Mouse (Mus musculus) kidney, postnatal 36 days (tissue): Measurements from ENCODE around the gene Fjx1.

Experiments
- DNase-seq, 2 experiments: peaks; one replicate each; pipeline ENCODE4 v3.0.0; 2021 to 2022; ENCODE audit warnings: mixed read lengths in 2 of 2

Gene Fjx1

GRCm38 (mm10) chr2:102416149-102416743, 36.1 kb downstream of the Fjx1 start:
- DNase-seq: no peak

DNA sequence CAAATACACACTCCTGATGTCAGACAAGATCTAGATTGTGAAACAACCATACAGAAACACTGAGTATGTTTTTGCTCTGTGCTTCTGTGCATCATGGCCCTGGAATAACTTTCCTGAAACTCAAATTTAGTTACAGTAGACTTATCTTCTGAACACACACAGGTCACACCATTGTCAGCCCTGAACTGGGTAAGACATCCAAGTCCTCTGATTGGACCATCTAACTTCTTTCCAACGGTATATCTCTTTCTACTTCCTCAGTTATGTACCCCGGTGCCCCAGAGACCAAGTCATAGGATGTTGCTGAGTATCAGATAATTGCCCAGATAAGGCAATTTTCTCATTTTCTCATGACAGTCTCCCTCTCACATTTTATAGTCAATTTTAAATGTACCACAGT, 39.6 kb downstream of the Fjx1 start:
- no peak for DNase-seq

DNA sequence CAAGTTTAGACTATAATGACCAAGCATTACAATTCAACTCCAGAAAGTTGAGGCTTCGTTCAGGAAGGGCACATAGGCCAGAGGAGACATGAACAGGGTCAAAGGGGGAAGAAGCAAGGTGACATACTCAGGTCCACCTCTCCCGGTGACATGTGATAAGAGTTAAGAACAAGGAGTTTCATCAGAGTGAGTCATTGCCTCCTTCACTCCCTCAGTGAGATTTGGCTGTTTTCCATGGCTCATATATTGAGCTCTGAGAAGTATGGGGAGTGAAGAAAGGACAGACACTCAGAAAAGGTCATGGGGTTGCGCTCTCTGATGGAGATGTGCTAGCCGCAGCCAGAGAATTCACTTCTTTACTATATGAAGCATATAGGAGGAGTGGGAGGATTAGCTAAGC, 41.7 kb downstream of the Fjx1 start:
- DNase-seq: no peak

GRCm38 (mm10) chr2:102409741-102410140, 42.6 kb downstream of the Fjx1 start:
- no peak for DNase-seq

- DNase-seq: peak; percentile 36 to 40
Measured at GRCm38 (mm10) chr2:102407363-102408184, 44.7 kb downstream of the Fjx1 start, which contains the start of gene Trim44. Gene Trim44, minus strand, starts transcription at chr2:102407828.

- DNase-seq: peak; percentile 5 to 55
Measured at GRCm38 (mm10) chr2:102406324-102407304, 45.7 kb downstream of the Fjx1 start.

DNA sequence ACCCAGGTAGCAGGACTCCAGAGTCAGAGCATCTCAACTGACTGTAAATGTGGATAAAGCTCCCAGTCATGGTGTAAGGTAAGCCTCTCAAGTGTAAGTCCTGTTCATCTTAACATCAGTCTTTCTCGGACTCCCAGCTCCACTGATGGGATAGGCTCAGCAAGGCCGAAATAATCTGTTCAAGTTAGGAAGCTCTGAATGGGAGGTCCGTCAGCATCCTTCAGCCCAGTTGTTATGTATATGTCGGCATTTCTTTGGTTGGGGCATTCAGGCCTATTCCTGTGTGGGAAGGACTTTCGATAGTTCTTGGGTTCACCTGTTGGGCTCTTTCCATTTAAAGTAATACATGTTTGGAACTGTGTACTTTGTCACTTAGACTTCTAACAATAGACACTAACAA, 48.3 kb downstream of the Fjx1 start:
- no peak for DNase-seq

- DNase-seq: no peak
Measured at GRCm38 (mm10) chr2:102403306-102403705, 49.0 kb downstream of the Fjx1 start.

DNA sequence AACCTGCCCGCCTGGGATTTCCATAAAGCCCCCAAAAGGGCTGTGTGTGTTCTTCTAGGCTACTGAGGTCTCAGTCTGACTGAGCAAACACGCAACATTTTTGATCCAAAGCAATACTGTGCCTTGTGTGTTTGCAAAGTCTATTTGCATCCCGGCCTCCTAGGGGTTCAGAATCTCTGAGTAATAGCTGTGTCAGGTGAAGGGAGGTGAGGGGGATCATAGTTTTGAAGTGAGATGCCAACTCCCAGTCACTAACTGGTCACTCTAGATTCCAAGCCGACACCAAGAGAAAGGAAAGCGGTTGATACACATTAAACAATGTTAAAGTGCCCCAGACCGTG, 51.0 kb downstream of the Fjx1 start:
- DNase-seq: no peak

- DNase-seq: peak; percentile 90 to 92
Measured at GRCm38 (mm10) chr2:102400605-102401351, 51.5 kb downstream of the Fjx1 start.

GRCm38 (mm10) chr2:102399864-102400604, 52.3 kb downstream of the Fjx1 start:
- no peak for DNase-seq
